Mouse (Mus musculus): ENCODE data around the gene Lrp1. TPM values are rescaled to one million over a fixed set of nuclear protein-coding genes. Genes with fewer than 3 reads are reported as not detected.
A peak's percentile ranks its signal among the peaks of the same experiment; 100 is the strongest.

Lrp1 gene
- polyA plus RNA-seq, 1 experiment from 2014 or later = 23.2 TPM

DNA sequence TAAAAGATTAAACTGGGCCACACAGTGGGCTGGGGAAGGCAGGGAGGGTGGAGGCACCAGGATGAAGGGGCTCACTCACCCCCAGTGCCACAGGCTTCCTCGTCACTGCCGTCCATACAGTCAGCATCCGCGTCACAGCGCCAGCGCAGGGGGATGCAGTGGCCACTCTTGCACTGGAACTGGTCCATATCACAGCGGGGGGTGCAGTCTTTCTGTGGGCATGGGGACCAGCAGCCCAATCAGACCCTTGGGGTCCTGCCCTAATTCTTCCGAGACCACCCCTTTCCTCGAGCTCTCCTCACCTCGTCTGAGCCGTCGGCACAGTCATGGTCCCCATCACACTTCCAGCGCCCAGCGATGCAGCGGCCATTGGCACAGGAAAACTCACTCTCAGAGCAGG is 72.7 kb downstream of the Lrp1 start:
- H3K27ac ChIP-seq (replicated peaks) = no peak overlapping the region
- H3K9ac ChIP-seq = no peak overlapping the region
- peaks cover 68% of the 10 kb centered on the region for H3K36me3 ChIP-seq (replicated peaks)
- no peaks in the 10 kb centered on the region for H3K9me3 ChIP-seq (replicated peaks)
- no peak overlapping the region for H3K4me2 ChIP-seq
- H3K4me1 ChIP-seq (replicated peaks) = no peaks in the 10 kb centered on the region
- 87% methylated on average over 15 of the region's 15 CpGs for WGBS (ENCODE audit: insufficient replicate concordance)
- no peaks in the 10 kb centered on the region for H3K27me3 ChIP-seq
- no peak overlapping the region for H3K4me3 ChIP-seq (replicated peaks)
- ATAC-seq (ENCODE audit: insufficient read depth) = no peak

DNA sequence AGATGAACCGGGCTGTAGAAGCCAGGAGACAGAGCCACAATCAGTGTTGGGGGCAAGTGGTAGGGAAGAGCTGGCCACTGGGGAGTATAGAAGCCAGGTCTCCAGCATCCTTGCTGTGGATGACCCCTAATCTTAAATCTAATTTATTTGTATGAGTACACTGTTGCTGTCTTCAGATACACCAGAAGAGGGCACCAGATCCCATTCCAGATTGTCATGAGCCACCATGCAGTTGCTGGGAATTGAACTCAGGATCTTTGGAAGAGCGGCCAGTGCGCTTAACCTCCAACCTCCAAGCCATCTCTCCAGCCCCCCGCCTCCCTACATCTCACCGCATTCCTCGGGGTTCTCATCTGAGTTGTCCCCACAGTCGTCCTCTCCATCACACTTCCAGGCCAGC is 74.4 kb downstream of the Lrp1 start:
- peaks cover 71% of the 10 kb centered on the region for H3K36me3 ChIP-seq (replicated peaks)
- WGBS (ENCODE audit: insufficient replicate concordance) = 65% methylated on average over 7 of the region's 7 CpGs
- no peak overlapping the region for H3K27ac ChIP-seq (replicated peaks)

DNA sequence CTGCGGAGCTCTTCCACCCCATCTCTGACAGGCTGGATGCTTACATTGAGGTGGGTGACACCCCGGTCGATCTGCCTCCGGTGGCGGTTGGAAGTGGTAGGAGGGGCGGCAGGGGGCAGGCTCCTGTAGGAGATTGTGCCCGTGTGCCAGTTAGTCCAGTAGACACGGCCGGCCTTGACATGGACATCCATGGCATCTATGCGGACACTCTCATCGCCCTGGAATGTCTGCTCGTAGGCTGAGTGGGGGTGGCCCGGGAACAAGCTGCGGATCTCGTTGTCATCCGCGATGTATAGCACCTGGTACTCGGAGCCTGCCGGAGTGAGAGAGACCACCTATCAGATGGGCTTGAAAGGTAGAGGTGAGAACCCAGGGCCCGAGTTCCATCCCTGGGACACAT is 76.6 kb downstream of the Lrp1 start:
- Histone ChIP-seq H3K9me3 (replicated peaks) (no peaks in the 10 kb centered on the region), H3K4me1 (replicated peaks) (no peaks in the 10 kb centered on the region), H3K36me3 (replicated peaks) (peaks cover 72% of the 10 kb centered on the region), H3K27me3 (peaks cover 3% of the 10 kb centered on the region; the same call in 1 of the 2 replicates), H3K27ac (replicated peaks) (no peak overlapping the region), H3K9ac (no peak overlapping the region), H3K4me3 (replicated peaks) (no peak overlapping the region), H3K4me2 (no peak overlapping the region)
- no peak for ATAC-seq (ENCODE audit: insufficient read depth)
- WGBS (ENCODE audit: insufficient replicate concordance) = 76% methylated on average over 20 of the region's 20 CpGs

More for the DNA sequence above, 74.4 kb downstream of the Lrp1 start:
- Histone ChIP-seq H3K27me3 (no peaks in the 10 kb centered on the region), H3K4me1 (replicated peaks) (no peaks in the 10 kb centered on the region), H3K4me2 (no peak overlapping the region), H3K9me3 (replicated peaks) (no peaks in the 10 kb centered on the region), H3K4me3 (replicated peaks) (no peak overlapping the region), H3K9ac (no peak overlapping the region)
- ATAC-seq (ENCODE audit: insufficient read depth) = no peak

DNA sequence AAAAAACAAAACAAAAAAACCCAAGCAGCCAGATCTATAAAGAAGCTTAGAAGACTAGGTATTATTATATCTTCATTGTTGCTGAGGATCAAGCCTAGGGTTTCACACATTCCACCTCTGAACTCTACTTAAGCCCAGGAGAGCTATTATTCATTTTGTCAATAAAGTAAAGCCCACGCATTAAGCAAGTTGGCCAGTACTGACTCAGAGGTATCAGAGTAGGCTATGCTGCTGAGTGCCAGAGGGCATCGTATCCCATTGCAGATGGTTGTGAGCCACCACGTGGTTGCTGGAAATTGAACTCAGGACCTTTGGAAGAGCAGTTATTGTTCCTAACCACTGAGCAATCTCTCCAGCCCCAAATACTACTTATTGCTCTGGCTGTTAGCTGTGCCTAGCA is 77.0 kb downstream of the Lrp1 start:
- WGBS (ENCODE audit: insufficient replicate concordance) = 56% methylated on average over 3 of the region's 3 CpGs
- ATAC-seq (ENCODE audit: insufficient read depth) = no peak
- Histone ChIP-seq H3K4me3 (replicated peaks) (no peak overlapping the region), H3K4me1 (replicated peaks) (no peaks in the 10 kb centered on the region), H3K9ac (no peak overlapping the region), H3K27me3 (peaks cover 7% of the 10 kb centered on the region), H3K9me3 (replicated peaks) (no peaks in the 10 kb centered on the region), H3K36me3 (replicated peaks) (peaks cover 70% of the 10 kb centered on the region), H3K4me2 (no peak overlapping the region), H3K27ac (replicated peaks) (no peak overlapping the region)

DNA sequence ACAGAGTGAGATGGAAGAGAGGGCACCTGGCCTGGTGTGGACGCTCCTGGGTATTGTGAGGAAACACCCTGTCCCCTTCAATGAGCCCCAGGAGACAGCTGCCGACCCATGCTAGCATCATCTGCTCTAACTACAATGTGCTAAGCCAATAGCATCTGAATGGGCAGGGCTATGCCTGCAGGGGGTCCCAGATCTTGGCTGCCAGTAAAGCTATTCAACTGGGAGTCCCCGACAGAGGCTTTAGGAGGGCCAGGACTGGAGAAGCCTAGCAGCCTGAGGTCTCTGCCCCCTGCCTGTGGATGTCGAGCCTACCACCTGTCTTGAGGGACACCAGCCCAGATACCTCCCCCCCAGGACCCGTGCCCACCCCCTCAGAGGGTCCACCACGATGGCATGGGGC is 78.2 kb downstream of the Lrp1 start:
- no peaks in the 10 kb centered on the region for H3K9me3 ChIP-seq (replicated peaks)
- no peak overlapping the region for H3K4me3 ChIP-seq (replicated peaks)
- H3K4me2 ChIP-seq = no peak overlapping the region
- peaks cover 16% of the 10 kb centered on the region for H3K27me3 ChIP-seq
- H3K36me3 ChIP-seq (replicated peaks) = peaks cover 71% of the 10 kb centered on the region
- no peaks in the 10 kb centered on the region for H3K4me1 ChIP-seq (replicated peaks)
- ATAC-seq (ENCODE audit: insufficient read depth) = no peak
- no peak overlapping the region for H3K9ac ChIP-seq
- no peak overlapping the region for H3K27ac ChIP-seq (replicated peaks)
- 36% methylated on average over 6 of the region's 6 CpGs for WGBS (ENCODE audit: insufficient replicate concordance)

DNA sequence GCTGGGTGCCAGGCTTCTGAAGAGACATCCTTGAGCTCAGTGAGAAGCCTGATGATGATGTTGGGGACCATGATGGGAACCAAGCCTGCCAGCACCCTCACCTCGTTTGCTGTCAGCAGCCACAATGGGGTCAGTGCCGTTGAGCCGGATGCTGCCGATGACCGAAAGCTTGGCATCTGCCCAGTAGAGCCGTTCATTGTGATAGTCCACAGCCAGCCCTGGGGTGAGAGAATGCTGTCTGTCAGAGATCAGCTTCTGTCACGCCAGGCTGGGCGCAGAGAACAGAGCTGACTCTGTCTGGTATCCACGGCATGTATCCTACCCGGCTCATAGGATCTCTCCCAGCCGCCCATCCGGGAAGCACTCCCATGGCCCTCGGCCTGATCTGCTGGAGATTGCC is 78.9 kb downstream of the Lrp1 start:
- H3K9ac ChIP-seq = no peak overlapping the region
- WGBS (ENCODE audit: insufficient replicate concordance) = 78% methylated on average over 13 of the region's 13 CpGs
- H3K27me3 ChIP-seq = peaks cover 22% of the 10 kb centered on the region
- H3K9me3 ChIP-seq (replicated peaks) = no peaks in the 10 kb centered on the region
- no peak for ATAC-seq (ENCODE audit: insufficient read depth)
- no peaks in the 10 kb centered on the region for H3K4me1 ChIP-seq (replicated peaks)
- no peak overlapping the region for H3K27ac ChIP-seq (replicated peaks)
- no peak overlapping the region for H3K4me3 ChIP-seq (replicated peaks)
- no peak overlapping the region for H3K4me2 ChIP-seq
- peaks cover 65% of the 10 kb centered on the region for H3K36me3 ChIP-seq (replicated peaks)

DNA sequence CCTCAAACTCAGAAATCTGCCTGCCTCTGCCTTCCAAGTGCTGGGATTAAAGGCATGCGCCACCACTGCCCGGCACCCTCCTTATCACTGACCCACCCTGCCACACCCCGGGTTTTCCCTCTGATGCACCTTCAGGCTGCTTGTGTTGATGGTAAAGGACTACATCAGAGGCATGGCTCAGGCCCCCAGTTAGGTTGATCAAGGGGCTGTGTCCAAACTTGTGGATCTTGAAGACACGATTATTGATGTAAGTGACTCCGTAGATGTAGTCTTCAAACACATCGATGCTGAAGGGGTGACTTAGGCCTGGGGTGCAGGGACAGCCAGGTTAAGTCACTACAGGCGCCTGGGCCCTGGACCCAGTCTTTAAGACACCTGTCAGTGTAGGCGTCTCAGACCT is 79.4 kb downstream of the Lrp1 start:
- Histone ChIP-seq H3K9ac (no peak overlapping the region), H3K4me2 (no peak overlapping the region), H3K4me1 (replicated peaks) (no peaks in the 10 kb centered on the region), H3K27ac (replicated peaks) (no peak overlapping the region), H3K27me3 (peaks cover 28% of the 10 kb centered on the region), H3K9me3 (replicated peaks) (no peaks in the 10 kb centered on the region), H3K36me3 (replicated peaks) (peaks cover 60% of the 10 kb centered on the region), H3K4me3 (replicated peaks) (no peak overlapping the region)
- ATAC-seq (ENCODE audit: insufficient read depth) = no peak
- 72% methylated on average over 8 of the region's 8 CpGs for WGBS (ENCODE audit: insufficient replicate concordance)

DNA sequence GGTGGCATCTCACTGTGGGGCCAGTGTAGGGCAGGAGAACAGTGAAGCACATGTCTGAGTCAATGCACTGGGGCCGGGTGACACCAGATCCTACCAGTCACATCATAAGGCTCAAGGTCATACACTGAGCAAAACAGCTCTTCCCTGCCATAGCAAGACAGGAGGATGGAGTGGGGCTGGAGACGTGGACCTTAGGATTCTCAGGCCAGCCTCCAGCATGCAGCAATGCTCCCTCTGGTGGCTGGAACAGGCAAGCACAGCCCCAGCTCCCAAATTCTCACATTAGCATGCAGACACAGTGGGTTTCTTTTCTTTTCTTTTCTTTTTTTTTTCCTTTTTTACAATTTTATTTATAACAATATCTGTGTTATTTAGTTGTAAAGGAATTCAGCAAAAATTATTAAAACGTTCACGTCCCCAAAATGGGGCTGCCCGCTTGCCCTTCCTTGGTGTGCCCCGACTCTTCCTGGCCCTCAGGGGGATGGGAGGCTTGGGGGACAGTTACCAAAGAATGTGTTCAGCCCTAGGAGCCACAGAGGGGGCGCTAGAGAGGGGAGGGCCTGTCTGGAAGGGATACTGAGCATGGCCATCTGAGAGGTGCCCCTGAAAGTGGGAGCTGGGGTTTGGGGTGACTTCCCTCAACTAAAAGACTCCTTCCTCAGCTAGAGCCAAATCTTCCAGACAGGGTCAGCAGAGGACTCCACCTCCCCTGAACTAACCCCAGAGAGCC is 82.9 kb downstream of the Lrp1 start:
- Histone ChIP-seq H3K36me3 (replicated peaks) (peaks cover 37% of the 10 kb centered on the region), H3K4me3 (replicated peaks) (no peak overlapping the region), H3K4me1 (replicated peaks) (peaks cover 14% of the 10 kb centered on the region), H3K27ac (replicated peaks) (no peak overlapping the region), H3K4me2 (no peak overlapping the region), H3K27me3 (peaks cover 63% of the 10 kb centered on the region), H3K9me3 (replicated peaks) (no peaks in the 10 kb centered on the region), H3K9ac (no peak overlapping the region)
- no peak for ATAC-seq (ENCODE audit: insufficient read depth)
- 26% methylated on average over 7 of the region's 7 CpGs for WGBS (ENCODE audit: insufficient replicate concordance)

DNA sequence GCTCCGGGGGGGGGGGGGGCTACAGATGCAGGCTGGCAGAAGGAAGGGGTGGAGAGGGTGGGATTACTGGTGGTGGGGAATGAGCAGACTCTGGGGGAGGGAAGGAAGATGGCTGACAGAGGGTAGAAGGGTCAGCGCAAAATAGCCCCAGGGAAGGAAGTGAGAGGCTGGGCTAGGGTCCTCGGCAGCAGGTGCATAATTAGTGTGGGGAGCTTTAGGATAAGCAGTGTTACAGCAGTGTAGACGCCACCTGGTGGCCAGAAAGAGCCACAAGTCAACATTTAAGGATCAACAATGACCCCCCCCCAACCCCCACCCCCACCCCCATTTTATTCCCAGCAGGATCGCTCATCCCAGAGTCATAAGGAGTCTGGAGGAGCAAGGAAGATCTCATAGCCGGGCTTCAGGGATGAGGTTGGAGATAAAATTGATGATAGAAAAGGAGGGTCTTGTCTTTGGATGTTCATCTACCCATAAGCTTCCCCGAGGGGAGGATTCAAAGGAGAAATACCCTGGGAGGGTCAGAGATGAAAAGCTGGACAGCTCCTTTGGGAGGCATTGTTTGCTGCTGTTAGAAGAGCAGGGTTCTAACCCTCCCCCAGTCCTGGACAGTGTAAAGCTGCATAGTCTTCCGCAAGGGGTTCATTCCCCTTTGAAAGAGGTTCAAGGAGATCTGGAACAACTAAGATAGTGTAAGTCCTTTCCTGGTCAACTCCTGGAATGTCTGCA is 84.2 kb downstream of the Lrp1 start:
- 13% methylated on average over 8 of the region's 8 CpGs for WGBS (ENCODE audit: insufficient replicate concordance)
- Histone ChIP-seq H3K4me3 (replicated peaks) (no peak overlapping the region), H3K27ac (replicated peaks) (no peak overlapping the region), H3K9ac (no peak overlapping the region), H3K27me3 (peaks cover 76% of the 10 kb centered on the region), H3K9me3 (replicated peaks) (no peaks in the 10 kb centered on the region), H3K4me1 (replicated peaks) (peaks cover 14% of the 10 kb centered on the region), H3K4me2 (no peak overlapping the region), H3K36me3 (replicated peaks) (peaks cover 25% of the 10 kb centered on the region; the same call in 1 of the 2 replicates)
- no peak for ATAC-seq (ENCODE audit: insufficient read depth)

DNA sequence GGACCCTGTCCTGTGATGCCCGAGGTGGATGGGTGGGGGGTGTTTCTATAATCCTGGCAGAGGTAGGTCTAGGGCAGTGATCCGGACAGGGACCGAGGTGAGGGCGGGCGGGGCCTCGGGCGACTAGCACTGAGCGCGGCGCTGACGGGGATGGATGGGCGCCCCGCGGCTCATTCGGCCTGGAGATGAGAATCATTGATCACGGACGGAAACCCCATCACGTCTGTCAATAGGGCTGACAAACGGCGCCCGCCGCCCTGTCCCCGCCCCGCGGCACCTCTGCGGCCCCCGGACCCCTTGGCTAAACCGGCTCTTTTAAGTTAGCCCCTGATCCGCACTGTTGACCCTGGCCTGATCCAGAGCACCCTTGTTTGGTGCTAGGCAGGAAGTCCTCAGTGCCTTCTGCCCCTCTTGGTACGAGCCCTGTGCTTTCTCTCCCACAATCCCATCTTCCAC is 86.0 kb downstream of the Lrp1 start:
- ATAC-seq (ENCODE audit: insufficient read depth) = no peak
- no peak overlapping the region for H3K9ac ChIP-seq
- WGBS (ENCODE audit: insufficient replicate concordance) = 3% methylated on average over 30 of the region's 30 CpGs
- H3K4me3 ChIP-seq (replicated peaks) = peak overlapping the region; percentile 25; the same call in 1 of the 2 replicates
- H3K4me1 ChIP-seq (replicated peaks) = peaks cover 14% of the 10 kb centered on the region
- no peak overlapping the region for H3K27ac ChIP-seq (replicated peaks)
- H3K36me3 ChIP-seq (replicated peaks) = 0 out of 2 replicates have a peak, but pooled peaks cover 12% of the 10 kb centered on the region
- H3K27me3 ChIP-seq = peaks cover 94% of the 10 kb centered on the region
- H3K9me3 ChIP-seq (replicated peaks) = no peaks in the 10 kb centered on the region
- H3K4me2 ChIP-seq = peak overlapping the region; percentile 60

DNA sequence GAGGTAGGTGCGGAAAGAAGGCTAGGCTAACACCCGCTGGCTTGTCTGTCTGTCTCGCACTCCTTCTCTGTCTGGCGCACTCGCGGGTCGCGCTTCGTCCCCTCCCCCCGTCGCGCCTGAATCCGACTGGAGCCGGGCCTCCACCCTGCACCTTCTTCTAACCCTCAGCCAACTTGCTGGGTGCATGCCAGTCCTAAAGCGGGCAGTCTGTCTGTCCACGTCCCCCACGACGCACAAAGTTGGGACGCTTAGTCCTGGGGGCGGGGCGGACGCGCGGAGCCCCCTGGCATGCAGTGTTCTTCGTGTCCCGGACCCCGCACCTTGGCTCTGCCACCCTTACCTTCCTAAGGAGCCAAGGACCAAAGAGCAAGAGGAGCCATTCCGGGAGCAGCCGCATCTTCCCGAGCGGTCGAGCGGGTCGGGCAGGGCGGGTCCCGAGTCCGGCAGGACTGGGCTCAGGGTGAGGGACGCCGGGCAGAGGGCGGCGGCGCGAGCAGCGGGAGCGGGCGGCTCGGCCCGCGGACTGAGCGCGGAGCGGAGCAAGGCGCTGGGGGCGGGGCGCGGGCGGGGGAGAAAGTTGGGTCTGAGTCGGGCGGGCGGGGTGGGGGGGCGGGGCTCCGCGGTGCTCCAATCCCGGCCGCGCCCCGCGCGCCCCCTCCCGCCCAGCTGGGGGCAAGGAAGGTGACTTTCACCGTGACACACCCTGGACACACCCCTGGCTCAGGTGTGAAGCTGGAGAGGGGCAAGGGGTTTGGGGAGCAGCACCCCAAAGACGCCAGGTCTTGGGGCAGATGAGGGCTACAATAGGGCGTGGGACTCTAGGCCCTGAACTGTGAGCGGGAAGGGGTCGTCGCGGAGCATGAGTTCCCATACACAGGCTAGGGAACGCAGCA is 86.7 kb downstream of the Lrp1 start, which contains the start of gene Nxph4:
TSS of gene Nxph4 (minus strand) at position 524 of the 893 bp plus-strand sequence.
- Histone ChIP-seq H3K9ac (no peak within 1 kb of the TSS; the same call in 1 of the 2 replicates), H3K36me3 (replicated peaks) (0 out of 2 replicates have a peak, but pooled peaks cover 8% of the 10 kb centered on the region), H3K4me1 (replicated peaks) (peaks cover 14% of the 10 kb centered on the region), H3K27me3 (peaks cover 97% of the 10 kb centered on the region), H3K4me3 (replicated peaks) (peak within 1 kb of the TSS; percentile 25), H3K4me2 (peak within 1 kb of the TSS; percentile 60), H3K27ac (replicated peaks) (no peak within 1 kb of the TSS), H3K9me3 (replicated peaks) (no peaks in the 10 kb centered on the region)
- no peak for ATAC-seq (ENCODE audit: insufficient read depth)
- under 1% methylated on average over 74 of the region's 78 CpGs for WGBS (ENCODE audit: insufficient replicate concordance)

All from liver, embryonic 15.5 days (tissue).